Mouse (Mus musculus): ENCODE data around the gene Tex13a.

The Tex13a gene

GRCm38 (mm10) chrX:138209480-138209879 lies at the start of gene Tex13a:
Gene Tex13a, minus strand, starts transcription at chrX:138209580.
- no peak for TF ChIP-seq GATA4 (IDR thresholded peaks at IDR 0.05; ENCODE audit: insufficient replicate concordance, low read length)

DNA sequence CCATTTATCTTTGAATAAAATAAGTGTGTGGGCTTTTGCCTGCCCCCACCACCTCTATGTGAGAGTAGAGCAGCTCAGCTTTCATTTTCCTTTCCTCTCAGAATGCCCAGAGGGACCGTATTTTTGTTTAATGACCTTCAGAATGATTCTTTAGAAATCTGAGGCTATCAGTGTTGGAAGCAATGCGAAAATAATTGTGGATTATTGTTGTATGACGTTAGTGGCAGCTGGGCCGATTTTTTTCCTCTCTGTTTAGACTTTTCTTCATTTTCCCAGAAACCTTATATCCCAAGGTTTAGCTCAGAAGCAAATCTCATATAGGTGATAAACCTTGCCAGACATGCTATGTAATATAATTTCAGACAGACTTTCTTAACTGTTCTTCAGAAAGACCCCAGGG lies 25.2 kb upstream of the Tex13a start:
- no peak for TF ChIP-seq GATA4 (IDR thresholded peaks at IDR 0.05; ENCODE audit: insufficient replicate concordance, low read length)

- no peak for TF ChIP-seq GATA4 (IDR thresholded peaks at IDR 0.05; ENCODE audit: insufficient replicate concordance, low read length)
Observed at GRCm38 (mm10) chrX:138170146-138170545, 39.2 kb downstream of the Tex13a start.
